Mouse (Mus musculus) intestine, postnatal 0 days (tissue): ENCODE measurements at regions not wholly inside any gene's neighbourhood (a gene's known extent, or its start where the extent isn't known, plus 50 kb on each side); places are given as distances from the start of the nearest gene placed in this dataset.

ENCODE experiments used
- ATAC-seq: fragments of 200-750 bp; cut with Nextera tagmentation; 2 replicates; pipeline ENCODE4 v1.8.0; 2017; ENCODE audit warnings: mild to moderate bottlenecking, moderate TSS enrichment, moderate library complexity
- H3K27ac ChIP-seq: fragments of 300-500 bp; sonication (generic); 2 replicates; pipeline ENCODE4 v1.5.1; 2014; ENCODE audit warnings: mild to moderate bottlenecking, low read depth, low read length, moderate library complexity
- H3K27me3 ChIP-seq: fragments of 300-500 bp; sonication (generic); replicated peaks from 2 replicates; pipeline ENCODE4 v1.6.1; 2014; ENCODE audit warnings: low read length, mixed read lengths; ENCODE audit not compliant: control insufficient read depth, insufficient read depth
- H3K36me3 ChIP-seq: fragments of 300-500 bp; sonication (generic); 2 replicates; pipeline ENCODE4 v1.6.1; 2014; ENCODE audit warnings: mild to moderate bottlenecking, moderate library complexity; ENCODE audit not compliant: control insufficient read depth, insufficient read depth
- H3K4me1 ChIP-seq: fragments of 300-500 bp; sonication (generic); replicated peaks from 2 replicates; pipeline ENCODE4 v1.6.1; 2014; ENCODE audit warnings: antibody characterized with exemption, low read length, mixed read lengths; ENCODE audit not compliant: control insufficient read depth, insufficient read depth
- H3K4me2 ChIP-seq: fragments of 300-500 bp; sonication (generic); replicated peaks from 2 replicates; pipeline ENCODE4 v1.6.1; 2014; ENCODE audit warnings: low read depth, mild to moderate bottlenecking, moderate library complexity
- H3K4me3 ChIP-seq: fragments of 300-500 bp; sonication (generic); 2 replicates; pipeline ENCODE4 v1.5.1; 2014; ENCODE audit warnings: low read depth, low read length
- H3K9ac ChIP-seq: fragments of 300-500 bp; sonication (generic); 2 replicates; pipeline ENCODE4 v1.6.1; 2014; ENCODE audit warnings: mild to moderate bottlenecking, low read depth, low read length
- H3K9me3 ChIP-seq: fragments of 300-500 bp; sonication (generic); 2 replicates; pipeline ENCODE4 v1.6.1; 2016; ENCODE audit warnings: mixed run types; ENCODE audit not compliant: control insufficient read depth
- CTCF ChIP-seq: sonication (generic); IDR thresholded peaks from 2 replicates; pipeline ENCODE4 v1.5.1; 2016; ENCODE audit warnings: low read depth, mild to moderate bottlenecking, control low read depth, antibody characterized with exemption, moderate library complexity
- WGBS: fragments of 180-500 bp; shearing (Covaris S2); extraction: QIAGEN DNeasy Blood & Tissue Kit; methylation state at CpG from one replicate; pipeline ENCODE4 v1.1.7; 2014; 5-methylcytosine and 5-hydroxymethylcytosine counted together

GRCm38 (mm10) chr3:64984369-64984768 is 124.8 kb upstream of the Kcnab1 start:
- Histone ChIP-seq H3K36me3 (no peaks in the 10 kb centered on the region), H3K4me1 (no peaks in the 10 kb centered on the region), H3K9me3 (no peaks in the 10 kb centered on the region), H3K9ac (no peak overlapping the region), H3K27ac (no peak overlapping the region), H3K27me3 (no peaks in the 10 kb centered on the region), H3K4me2 (no peak overlapping the region), H3K4me3 (no peak overlapping the region)
- no peak for ATAC-seq
- peak; percentile 53 for TF ChIP-seq CTCF
- 56% methylated on average over 2 of the region's 2 CpGs for WGBS

- H3K9ac ChIP-seq = no peak overlapping the region
- TF ChIP-seq CTCF = peak; percentile 65
- ATAC-seq = no peak
These were observed 121.5 kb upstream of the Kcnab1 start for GRCm38 (mm10) chr3:64987665-64988064.

GRCm38 (mm10) chr3:64996451-64996850 is 112.7 kb upstream of the Kcnab1 start:
- H3K36me3 ChIP-seq = no peaks in the 10 kb centered on the region
- no peaks in the 10 kb centered on the region for H3K27me3 ChIP-seq
- no peak for TF ChIP-seq CTCF
- 69% methylated on average over 4 of the region's 4 CpGs for WGBS
- no peak overlapping the region for H3K4me3 ChIP-seq
- no peak overlapping the region for H3K4me2 ChIP-seq
- no peak overlapping the region for H3K9ac ChIP-seq
- no peak overlapping the region for H3K27ac ChIP-seq
- no peaks in the 10 kb centered on the region for H3K4me1 ChIP-seq
- no peaks in the 10 kb centered on the region for H3K9me3 ChIP-seq
- no peak for ATAC-seq

More at GRCm38 (mm10) chr3:64987665-64988064, 121.5 kb upstream of the Kcnab1 start:
- H3K27ac ChIP-seq = no peak overlapping the region
- 73% methylated on average over 1 of the region's 1 CpGs for WGBS
- H3K4me1 ChIP-seq = no peaks in the 10 kb centered on the region
- no peaks in the 10 kb centered on the region for H3K36me3 ChIP-seq
- H3K27me3 ChIP-seq = no peaks in the 10 kb centered on the region
- no peak overlapping the region for H3K4me3 ChIP-seq
- no peak overlapping the region for H3K4me2 ChIP-seq
- no peaks in the 10 kb centered on the region for H3K9me3 ChIP-seq

GRCm38 (mm10) chr3:64997552-64997951 is 111.6 kb upstream of the Kcnab1 start:
- ATAC-seq = no peak
- Histone ChIP-seq H3K27me3 (no peaks in the 10 kb centered on the region), H3K27ac (no peak overlapping the region), H3K9ac (no peak overlapping the region), H3K4me1 (no peaks in the 10 kb centered on the region), H3K36me3 (no peaks in the 10 kb centered on the region), H3K4me3 (no peak overlapping the region), H3K9me3 (no peaks in the 10 kb centered on the region), H3K4me2 (no peak overlapping the region)
- TF ChIP-seq CTCF = no peak

- TF ChIP-seq CTCF = no peak
- 60% methylated on average over 4 of the region's 4 CpGs for WGBS
- Histone ChIP-seq H3K4me2 (no peak overlapping the region), H3K9ac (no peak overlapping the region), H3K4me1 (no peaks in the 10 kb centered on the region), H3K27ac (no peak overlapping the region), H3K27me3 (no peaks in the 10 kb centered on the region), H3K9me3 (no peaks in the 10 kb centered on the region), H3K36me3 (no peaks in the 10 kb centered on the region), H3K4me3 (no peak overlapping the region)
- no peak for ATAC-seq
These were observed 108.1 kb upstream of the Kcnab1 start for GRCm38 (mm10) chr3:65001131-65001530.

- no peak for TF ChIP-seq CTCF
- no peaks in the 10 kb centered on the region for H3K36me3 ChIP-seq
- H3K9me3 ChIP-seq = no peaks in the 10 kb centered on the region
- no peaks in the 10 kb centered on the region for H3K27me3 ChIP-seq
- H3K4me2 ChIP-seq = no peak overlapping the region
- H3K9ac ChIP-seq = no peak overlapping the region
- H3K4me3 ChIP-seq = no peak overlapping the region
- no peak for ATAC-seq
- no peaks in the 10 kb centered on the region for H3K4me1 ChIP-seq
- no peak overlapping the region for H3K27ac ChIP-seq
These were observed 106.6 kb upstream of the Kcnab1 start for GRCm38 (mm10) chr3:65002578-65002977.

- Histone ChIP-seq H3K4me3 (no peak overlapping the region), H3K9ac (no peak overlapping the region), H3K36me3 (no peaks in the 10 kb centered on the region), H3K9me3 (no peaks in the 10 kb centered on the region), H3K27me3 (no peaks in the 10 kb centered on the region), H3K4me1 (no peaks in the 10 kb centered on the region), H3K27ac (no peak overlapping the region), H3K4me2 (no peak overlapping the region)
- no peak for ATAC-seq
- TF ChIP-seq CTCF = no peak
- WGBS = 67% methylated on average over 1 of the region's 1 CpGs
These were observed 103.1 kb upstream of the Kcnab1 start for GRCm38 (mm10) chr3:65006127-65006526.
